Mouse (Mus musculus): ENCODE results near the gene Ceacam20. TPM values are rescaled to one million over a fixed set of nuclear protein-coding genes. Genes with fewer than 3 reads are reported as not detected.
"Not testable (repeated sequence)": the region's sequence is repeated elsewhere in the genome, so short reads cannot be mapped to it uniquely, and the experiment has no call there.

The Ceacam20 gene
- polyA plus RNA-seq, 2 experiments = not detected

DNA sequence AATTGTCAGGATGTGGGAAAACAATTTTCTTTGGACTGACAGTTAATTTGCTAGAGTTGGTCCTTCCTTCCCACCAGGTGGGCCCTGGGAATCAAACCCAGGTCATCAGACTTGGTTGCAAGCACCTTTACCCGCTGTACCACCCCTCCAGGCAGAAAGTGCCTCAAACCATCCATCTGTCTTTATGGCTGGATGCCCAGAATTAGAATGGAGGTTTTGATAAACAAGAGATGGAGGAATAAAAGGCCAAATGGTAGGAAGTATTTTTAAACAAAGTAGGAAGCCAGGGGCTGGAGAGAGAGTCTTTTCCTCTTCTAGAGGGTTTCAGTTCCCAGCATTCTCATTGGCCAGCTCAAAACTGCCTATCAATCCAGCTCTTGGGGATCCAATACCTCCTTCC, 39.8 kb upstream of the Ceacam20 start:
- H3K9ac ChIP-seq (ENCODE audit: low read depth, low read length, severe bottlenecking) = no peak overlapping the region
- ATAC-seq (ENCODE audit: low FRiP score, low read depth) (no peak), DNase-seq (ENCODE audit: low spot score) (no peak)
- H3K4me3 ChIP-seq (replicated peaks; ENCODE audit: low read length) = no peak overlapping the region
- H3K36me3 ChIP-seq (ENCODE audit: control insufficient read depth, insufficient read depth, low read length) = no peaks in the 10 kb centered on the region
- H3K9me3 ChIP-seq (ENCODE audit: control insufficient read depth, low read length) = no peaks in the 10 kb centered on the region
- no peak for TF ChIP-seq POLR2A (IDR thresholded peaks at IDR 0.05; ENCODE audit: borderline replicate concordance, extremely low read depth, insufficient read depth, insufficient read length)
- 81% methylated on average over 1 of the region's 1 CpGs for WGBS
- no peak overlapping the region for H3K4me2 ChIP-seq (replicated peaks; ENCODE audit: low read depth, low read length, severe bottlenecking)
- H3K4me1 ChIP-seq (ENCODE audit: control insufficient read depth, insufficient read depth, low read length) = no peaks in the 10 kb centered on the region
- no peaks in the 10 kb centered on the region for H3K27me3 ChIP-seq (ENCODE audit: control insufficient read depth, insufficient read depth, low read length)
- H3K27ac ChIP-seq (replicated peaks; ENCODE audit: low read depth, low read length) = no peak overlapping the region

DNA sequence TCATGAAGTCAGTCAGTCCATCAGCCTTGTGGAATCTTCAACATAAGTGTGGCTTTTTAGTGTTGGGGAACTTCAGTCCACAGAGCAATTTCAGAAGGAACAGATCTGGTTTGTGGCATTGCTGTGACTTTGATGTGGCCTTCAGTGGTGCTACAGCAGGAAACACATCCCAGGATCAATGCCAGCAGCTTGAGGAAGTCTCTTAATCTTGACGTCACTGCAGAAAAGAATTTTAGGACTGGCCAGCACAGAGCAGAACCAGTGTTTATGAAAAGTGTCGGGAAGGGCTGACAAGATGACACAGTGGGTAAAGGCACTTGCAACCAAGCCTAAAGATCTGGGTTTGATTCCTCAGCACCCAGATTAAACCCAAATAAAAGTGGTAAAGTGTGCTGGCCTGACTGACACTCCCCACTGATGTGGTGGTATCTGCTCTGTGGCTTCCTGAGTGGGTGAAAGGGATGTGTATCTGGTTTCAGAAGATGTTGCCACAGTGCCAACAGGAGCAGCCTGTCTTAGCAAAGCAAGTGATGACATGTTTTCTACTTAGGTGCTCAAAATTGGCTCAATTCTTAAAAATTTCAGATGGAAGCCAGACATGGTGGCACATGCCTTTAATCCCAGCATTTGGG, 38.2 kb upstream of the Ceacam20 start:
- no peak for TF ChIP-seq POLR2A (IDR thresholded peaks at IDR 0.05; ENCODE audit: borderline replicate concordance, extremely low read depth, insufficient read depth, insufficient read length)
- Histone ChIP-seq H3K9me3 (ENCODE audit: control insufficient read depth, low read length) (no peaks in the 10 kb centered on the region), H3K4me1 (ENCODE audit: control insufficient read depth, insufficient read depth, low read length) (no peaks in the 10 kb centered on the region), H3K27ac (replicated peaks; ENCODE audit: low read depth, low read length) (no peak overlapping the region), H3K36me3 (ENCODE audit: control insufficient read depth, insufficient read depth, low read length) (no peaks in the 10 kb centered on the region), H3K27me3 (ENCODE audit: control insufficient read depth, insufficient read depth, low read length) (no peaks in the 10 kb centered on the region), H3K4me2 (replicated peaks; ENCODE audit: low read depth, low read length, severe bottlenecking) (no peak overlapping the region), H3K9ac (ENCODE audit: low read depth, low read length, severe bottlenecking) (no peak overlapping the region), H3K4me3 (replicated peaks; ENCODE audit: low read length) (no peak overlapping the region)
- ATAC-seq (ENCODE audit: low FRiP score, low read depth) = no peak
- DNase-seq (ENCODE audit: low spot score) = no peak
- WGBS = 59% methylated on average over 2 of the region's 2 CpGs

DNA sequence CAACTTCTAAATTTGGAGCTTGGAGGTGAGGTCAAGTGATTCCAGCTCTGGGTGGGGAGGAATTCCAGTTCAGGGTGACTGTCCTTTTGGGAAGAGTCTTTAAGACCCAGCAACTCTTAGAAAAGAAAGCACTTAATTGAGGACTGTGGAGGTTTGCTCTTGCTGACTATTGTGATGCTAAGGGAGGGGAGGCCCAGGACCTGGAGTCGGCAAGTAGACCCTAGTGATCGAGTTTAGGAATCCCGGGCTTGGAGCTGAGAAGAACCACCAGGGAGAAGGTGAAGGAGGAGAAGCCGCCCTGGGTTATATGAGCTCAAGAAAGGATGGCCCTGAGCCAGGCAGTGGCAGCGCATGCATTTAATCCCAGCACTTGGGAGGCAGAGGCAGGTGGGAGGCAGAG, 36.7 kb upstream of the Ceacam20 start:
- no peak for DNase-seq (ENCODE audit: low spot score)
- Histone ChIP-seq H3K9ac (ENCODE audit: low read depth, low read length, severe bottlenecking) (no peak overlapping the region), H3K27me3 (ENCODE audit: control insufficient read depth, insufficient read depth, low read length) (0 out of 2 replicates have a peak, but pooled peaks cover 4% of the 10 kb centered on the region), H3K9me3 (ENCODE audit: control insufficient read depth, low read length) (no peaks in the 10 kb centered on the region), H3K27ac (replicated peaks; ENCODE audit: low read depth, low read length) (no peak overlapping the region), H3K36me3 (ENCODE audit: control insufficient read depth, insufficient read depth, low read length) (no peaks in the 10 kb centered on the region), H3K4me1 (ENCODE audit: control insufficient read depth, insufficient read depth, low read length) (no peaks in the 10 kb centered on the region), H3K4me3 (replicated peaks; ENCODE audit: low read length) (no peak overlapping the region), H3K4me2 (replicated peaks; ENCODE audit: low read depth, low read length, severe bottlenecking) (no peak overlapping the region)
- WGBS = 69% methylated on average over 5 of the region's 5 CpGs
- no peak for TF ChIP-seq POLR2A (IDR thresholded peaks at IDR 0.05; ENCODE audit: borderline replicate concordance, extremely low read depth, insufficient read depth, insufficient read length)
- no peak for ATAC-seq (ENCODE audit: low FRiP score, low read depth)

DNA sequence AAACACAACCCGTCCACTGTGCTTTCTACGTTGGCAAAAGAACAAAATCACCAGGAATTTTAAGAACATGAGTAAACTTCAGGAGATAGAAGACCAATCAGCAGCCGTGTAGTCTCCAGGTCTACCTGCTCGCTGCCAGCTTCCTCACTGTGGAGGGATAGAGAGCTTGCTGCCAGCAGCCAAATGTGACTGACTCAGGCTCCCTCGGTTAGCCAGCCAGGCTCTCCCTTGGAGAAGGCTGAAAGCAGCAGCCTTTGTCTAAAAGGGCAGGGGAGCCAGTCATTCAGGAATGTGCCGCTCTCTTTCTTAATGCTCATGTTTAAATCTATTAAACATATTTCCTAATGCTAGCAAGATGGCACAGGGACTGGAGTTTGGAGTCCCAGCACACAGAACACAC, 34.7 kb upstream of the Ceacam20 start:
- not testable (repeated sequence) for DNase-seq (ENCODE audit: low spot score); H3K4me1 ChIP-seq (ENCODE audit: control insufficient read depth, insufficient read depth, low read length); H3K9ac ChIP-seq (ENCODE audit: low read depth, low read length, severe bottlenecking); ATAC-seq (ENCODE audit: low FRiP score, low read depth); H3K9me3 ChIP-seq (ENCODE audit: control insufficient read depth, low read length); H3K4me2 ChIP-seq (replicated peaks; ENCODE audit: low read depth, low read length, severe bottlenecking); H3K27ac ChIP-seq (replicated peaks; ENCODE audit: low read depth, low read length); H3K36me3 ChIP-seq (ENCODE audit: control insufficient read depth, insufficient read depth, low read length); H3K4me3 ChIP-seq (replicated peaks; ENCODE audit: low read length); H3K27me3 ChIP-seq (ENCODE audit: control insufficient read depth, insufficient read depth, low read length)
- 82% methylated on average over 6 of the region's 6 CpGs for WGBS

DNA sequence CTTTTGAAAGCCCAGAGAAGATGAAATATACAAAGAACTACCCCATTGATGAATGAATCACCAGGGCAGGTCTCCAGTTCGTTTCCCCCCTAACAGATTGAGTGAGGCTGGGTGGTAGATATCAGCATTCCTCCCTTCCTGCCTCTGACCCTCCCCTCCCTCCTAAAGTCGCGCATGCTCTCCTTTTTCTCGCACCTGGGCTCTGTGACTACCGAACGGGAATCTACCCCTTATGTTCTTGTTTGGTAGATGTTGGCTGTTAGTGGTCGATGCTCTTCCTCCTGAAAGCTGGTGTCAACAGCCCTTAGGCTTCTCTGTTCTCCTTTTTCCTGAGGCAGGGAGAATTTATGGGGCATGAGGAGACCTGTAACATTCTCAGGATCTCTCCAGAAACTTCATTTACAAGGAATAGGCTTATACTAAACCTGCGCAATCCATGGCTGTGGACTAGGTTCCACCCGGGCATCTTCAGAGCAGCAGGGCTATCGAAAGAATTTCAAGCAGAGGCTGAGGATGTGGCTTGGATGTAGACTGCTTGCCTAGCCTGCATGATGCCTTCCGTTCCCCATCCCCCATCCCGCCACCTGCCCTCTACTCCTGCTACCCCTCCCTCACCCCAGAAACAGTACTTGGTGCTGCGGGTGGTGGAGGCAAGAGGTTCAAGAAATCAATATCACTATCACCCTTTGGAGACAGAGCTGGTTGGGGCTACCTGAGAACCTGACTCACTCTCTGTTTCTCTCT, 32.9 kb upstream of the Ceacam20 start:
- WGBS = 19% methylated on average over 13 of the region's 13 CpGs
- Histone ChIP-seq H3K36me3 (ENCODE audit: control insufficient read depth, insufficient read depth, low read length) (no peaks in the 10 kb centered on the region), H3K4me2 (replicated peaks; ENCODE audit: low read depth, low read length, severe bottlenecking) (no peak overlapping the region; the same call in 1 of the 2 replicates)

More for the DNA sequence above, 32.9 kb upstream of the Ceacam20 start:
- Histone ChIP-seq H3K4me3 (replicated peaks; ENCODE audit: low read length) (no peak overlapping the region), H3K27me3 (ENCODE audit: control insufficient read depth, insufficient read depth, low read length) (0 out of 2 replicates have a peak, but pooled peaks cover 4% of the 10 kb centered on the region), H3K9ac (ENCODE audit: low read depth, low read length, severe bottlenecking) (no peak overlapping the region), H3K4me1 (ENCODE audit: control insufficient read depth, insufficient read depth, low read length) (no peaks in the 10 kb centered on the region), H3K9me3 (ENCODE audit: control insufficient read depth, low read length) (no peaks in the 10 kb centered on the region), H3K27ac (replicated peaks; ENCODE audit: low read depth, low read length) (no peak overlapping the region)
- DNase-seq (ENCODE audit: low spot score) = no peak
- ATAC-seq (ENCODE audit: low FRiP score, low read depth) = no peak
- TF ChIP-seq POLR2A (IDR thresholded peaks at IDR 0.05; ENCODE audit: borderline replicate concordance, extremely low read depth, insufficient read depth, insufficient read length) = no peak
